Mouse (Mus musculus) CD4-positive, CD25-positive, alpha-beta regulatory T cell, adult 4 months (primary cell): Measurements from ENCODE around the gene Rassf3. TPM values are rescaled to one million over a fixed set of nuclear protein-coding genes. Genes with fewer than 3 reads are reported as not detected.
A peak's percentile ranks its signal among the peaks of the same experiment; 100 is the strongest.

Experiments used
- ATAC-seq: one replicate; pipeline ENCODE4 v1.8.0; 2017
- polyA plus RNA-seq, 2 experiments: library from polyadenylated mRNA; unstranded; fragments of 100-300 nt; shearing (Covaris generic); gene quantifications; one replicate each; pipeline ENCODE4 v1.2.1; 2017

Rassf3 gene
- polyA plus RNA-seq, 2 experiments from 2014 or later, result 5.4 to 5.5 TPM

- ATAC-seq, result no peak
These were observed 80.5 kb downstream of the Rassf3 start for GRCm38 (mm10) chr10:121395542-121396176.

- ATAC-seq, result no peak
These were observed 81.3 kb downstream of the Rassf3 start for GRCm38 (mm10) chr10:121394789-121395325.

GRCm38 (mm10) chr10:121394270-121394669 lies 81.9 kb downstream of the Rassf3 start:
- no peak for ATAC-seq

- no peak for ATAC-seq
These were observed 84.2 kb downstream of the Rassf3 start for GRCm38 (mm10) chr10:121391901-121392300.

GRCm38 (mm10) chr10:121390602-121391001 lies 85.5 kb downstream of the Rassf3 start:
- no peak for ATAC-seq

- no peak for ATAC-seq
These were observed 89.8 kb downstream of the Rassf3 start for GRCm38 (mm10) chr10:121386347-121386746.

- no peak for ATAC-seq
These were observed 90.5 kb downstream of the Rassf3 start for GRCm38 (mm10) chr10:121385695-121386094.

- no peak for ATAC-seq
These were observed 91.4 kb downstream of the Rassf3 start for GRCm38 (mm10) chr10:121384710-121385109.

- ATAC-seq, result no peak
These were observed 94.9 kb downstream of the Rassf3 start for GRCm38 (mm10) chr10:121381280-121381679.

- no peak for ATAC-seq
These were observed 96.8 kb downstream of the Rassf3 start for GRCm38 (mm10) chr10:121379387-121379786.

GRCm38 (mm10) chr10:121376530-121377271 lies 99.4 kb downstream of the Rassf3 start:
- no peak for ATAC-seq

- ATAC-seq, result no peak
These were observed 100.3 kb downstream of the Rassf3 start for GRCm38 (mm10) chr10:121375649-121376493.

GRCm38 (mm10) chr10:121374693-121375620 lies 101.2 kb downstream of the Rassf3 start:
- ATAC-seq, result no peak

GRCm38 (mm10) chr10:121374013-121374412 lies 102.1 kb downstream of the Rassf3 start:
- no peak for ATAC-seq

GRCm38 (mm10) chr10:121370777-121371176 lies 105.4 kb downstream of the Rassf3 start:
- no peak for ATAC-seq

- no peak for ATAC-seq
These were observed 107.2 kb downstream of the Rassf3 start for GRCm38 (mm10) chr10:121368783-121369465.

- ATAC-seq, result no peak
These were observed 108.4 kb downstream of the Rassf3 start for GRCm38 (mm10) chr10:121367780-121368179.

GRCm38 (mm10) chr10:121367271-121367670 lies 108.9 kb downstream of the Rassf3 start:
- no peak for ATAC-seq

GRCm38 (mm10) chr10:121365781-121366272 lies 110.3 kb downstream of the Rassf3 start:
- ATAC-seq, result no peak

- ATAC-seq, result peak; percentile 86
These were observed 111.2 kb downstream of the Rassf3 start, which contains the start of gene Gns for GRCm38 (mm10) chr10:121364801-121365564. Gene Gns, plus strand, starts transcription at chr10:121365090.
